Mouse (Mus musculus): ENCODE data around the gene Ccdc88c.

GRCm38 (mm10) chr12:100936737-100937136, 92.1 kb downstream of the Ccdc88c start:
- TF ChIP-seq POLR2A (IDR thresholded peaks at IDR 0.05; ENCODE audit: low read depth, low read length) (no peak), CTCF (IDR thresholded peaks at IDR 0.05; ENCODE audit: borderline replicate concordance, insufficient read depth, low read length) (no peak)

Data from embryonic fibroblast, embryonic 13.5 days (primary cell).